Comparison of ENCODE assay signal across 9 mouse cellular contexts in the genomic region with DNA sequence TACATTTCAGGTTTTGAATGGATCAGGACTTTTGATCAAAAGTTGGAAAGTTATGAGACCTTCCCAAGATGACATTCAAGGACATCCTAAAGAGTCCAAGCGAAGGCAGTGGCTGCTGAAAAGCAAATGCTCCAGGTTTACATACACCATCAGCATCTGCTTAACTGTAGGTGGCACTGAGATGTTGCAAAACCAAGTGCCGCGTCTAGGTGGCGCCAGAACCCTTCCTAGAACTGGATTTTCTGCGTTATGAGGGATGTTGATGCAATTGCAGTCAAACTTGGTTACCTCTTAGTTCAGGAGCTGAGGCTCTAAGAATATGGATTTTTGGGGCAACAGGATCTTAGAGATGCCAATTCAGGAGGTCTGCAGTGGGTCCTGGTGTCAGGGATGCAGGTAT. TPM values are rescaled to one million over a fixed set of nuclear protein-coding genes. Genes with fewer than 3 reads are reported as not detected.
DNase-seq lines count a peak whose midpoint lies in the region; ATAC-seq and TF ChIP-seq lines count a peak whose summit lies in the region.
"Had no signal": no experiment of that assay in that cellular context is flagged by ENCODE, and none has a peak within 500 bp of the region (broad histone marks: within the 10 kb centered on the region; RNA-seq: fewer than 3 reads in every experiment).

No protein-coding gene starts in this region.

- H3K36me3 ChIP-seq in MEL (ENCODE audit: control insufficient read depth in 1 of 2, insufficient read depth in 2 of 2, low read length in 2 of 2) = no peaks in the 10 kb centered on the region
- H3K36me3 ChIP-seq in forebrain, embryonic 13.5 days (ENCODE audit: poor library complexity, severe bottlenecking) = no peaks in the 10 kb centered on the region

- no peak for TF ChIP-seq POLR2A in MEL (IDR thresholded peaks at IDR 0.05; ENCODE audit: control insufficient read depth in 1 of 2, insufficient read depth in 1 of 2, low read depth in 1 of 2, low read length in 2 of 2, poor library complexity in 1 of 2)

- peak; percentile 86 for DNase-seq in MEL (ENCODE audit: low read depth, low spot score)
- peak; percentile 50 for DNase-seq in c-Kit-positive CD71-negative TER-119-negative erythroid progenitor cells, embryonic 14.5 days (ENCODE audit: low read depth)
- peak; percentile 92 for DNase-seq in layer of hippocampus, postnatal 10 days (ENCODE audit: low spot score in 2 of 2)
- peak; percentile 89 for DNase-seq in right cerebral cortex, postnatal 14 days
- peak; percentile 68 to 73 for DNase-seq in urinary bladder, postnatal 36 days (ENCODE audit: low spot score in 2 of 2)

- H3K27me3 ChIP-seq in MEL (ENCODE audit: control insufficient read depth in 1 of 2, insufficient read depth in 2 of 2, low read length in 2 of 2) = peaks cover 3 to 6% of the 10 kb centered on the region in 2 experiments
- no peaks in the 10 kb centered on the region for H3K27me3 ChIP-seq in forebrain, embryonic 13.5 days

- WGBS in forebrain, embryonic 13.5 days = 16% methylated on average over 5 of the region's 5 CpGs

- no peak overlapping the region for H3K4me3 ChIP-seq in MEL (ENCODE audit: control insufficient read depth in 1 of 2, insufficient read depth in 1 of 2, low read depth in 2 of 2, low read length in 2 of 2)
- no peak overlapping the region for H3K4me3 ChIP-seq in forebrain, embryonic 13.5 days

- TF ChIP-seq EP300 in MEL (IDR thresholded peaks at IDR 0.05; ENCODE audit: low read depth in 1 of 2, low read length in 2 of 2) = no peak

- peak; percentile 87 for ATAC-seq in forebrain, embryonic 13.5 days
- peak; percentile 84 to 89 for ATAC-seq in hematopoietic stem cell, adult 5-6 weeks (replicated peaks in 1 of 2; ENCODE audit: insufficient read depth in 1 of 2, low FRiP score in 2 of 2, low TSS enrichment in 1 of 2, low read depth in 1 of 2, poor library complexity in 2 of 2, severe bottlenecking in 2 of 2)
- ATAC-seq in megakaryocyte-erythroid progenitor cell, adult 5-6 weeks (replicated peaks; ENCODE audit: low FRiP score, low TSS enrichment, poor library complexity, severe bottlenecking) = peak; percentile 84

- TF ChIP-seq RAD21 in MEL (IDR thresholded peaks at IDR 0.05; ENCODE audit: low read depth, low read length) = peak; percentile 97

- H3K9ac ChIP-seq in MEL (ENCODE audit: control insufficient read depth, low read depth, low read length, poor library complexity, severe bottlenecking) = no peak overlapping the region
- no peak overlapping the region for H3K9ac ChIP-seq in forebrain, embryonic 13.5 days

- no peaks in the 10 kb centered on the region for H3K79me2 ChIP-seq in MEL (ENCODE audit: control insufficient read depth, insufficient read depth, low read length, poor library complexity)

- H3K4me2 ChIP-seq in forebrain, embryonic 13.5 days = no peak overlapping the region

- no peaks in the 10 kb centered on the region for H3K4me1 ChIP-seq in MEL (ENCODE audit: control insufficient read depth in 1 of 2, insufficient read depth in 2 of 2, low read length in 2 of 2)
- no peaks in the 10 kb centered on the region for H3K4me1 ChIP-seq in forebrain, embryonic 13.5 days

- no peak overlapping the region for H3K27ac ChIP-seq in MEL (ENCODE audit: control insufficient read depth, low read depth, low read length)
- H3K27ac ChIP-seq in forebrain, embryonic 13.5 days = no peak overlapping the region
- H3K27ac ChIP-seq: macrophage had no signal

- H3K9me3 ChIP-seq in MEL (replicated peaks; ENCODE audit: insufficient read depth, low read length) = no peaks in the 10 kb centered on the region
- no peaks in the 10 kb centered on the region for H3K9me3 ChIP-seq in forebrain, embryonic 13.5 days (replicated peaks)

- TF ChIP-seq CTCF in MEL (IDR thresholded peaks at IDR 0.05 in 2 of 3, conservative IDR thresholded peaks at IDR 0.05 in 1 of 3; ENCODE audit: control insufficient read depth in 1 of 3, insufficient read depth in 1 of 3, low read depth in 2 of 3, low read length in 3 of 3, poor library complexity in 1 of 3, severe bottlenecking in 1 of 3) = peak; percentile 94 to 98 (median 96)

TF ChIP-seq in MEL, 35 proteins besides CTCF, POLR2A, EP300 and RAD21:
- TF ChIP-seq BHLHE40 (IDR thresholded peaks at IDR 0.05; ENCODE audit: borderline replicate concordance, low read depth, low read length) = no peak
- TF ChIP-seq POLR2AphosphoS5 (IDR thresholded peaks at IDR 0.05; ENCODE audit: borderline replicate concordance, low read depth, low read length) = no peak
- TF ChIP-seq TCF12 (IDR thresholded peaks at IDR 0.05; ENCODE audit: low read depth, low read length) = 0 out of 2 replicates have a peak, but pooled peaks have one; percentile 15
- TF ChIP-seq SMC3 (IDR thresholded peaks at IDR 0.05; ENCODE audit: low read depth, low read length) = peak; percentile 94
- TF ChIP-seq KAT2A (conservative IDR thresholded peaks at IDR 0.05; ENCODE audit: low read depth, low read length) = no peak
- TF ChIP-seq MXI1 (IDR thresholded peaks at IDR 0.05; ENCODE audit: low read depth, low read length) = no peak
- TF ChIP-seq ZC3H11A (IDR thresholded peaks at IDR 0.05; ENCODE audit: low read depth, low read length) = peak; percentile 90

RNA-seq across cellular contexts. Expression of gene Tapt1, which starts 58.0 kb away (rescaled TPM):
- 39.8 and 47.0 TPM in 2 replicates for total RNA-seq in MEL (2012; rRNA removed)
- polyA plus RNA-seq in MEL (2012; ENCODE audit: insufficient read depth in 1 of 2, insufficient read length in 2 of 2, low read depth in 1 of 2, low replicate concordance in 2 of 2, missing spikeins in 1 of 2) = 10 to 100 TPM in 1 of 2 experiments, not detected in 1; 64.6 TPM
- 23.8 and 25.7 TPM in 2 replicates for polyA plus RNA-seq in forebrain, embryonic 13.5 days (2015; fragmentation: Nextera tagmentation; extraction: Ambion mirVana)
- 177 and 217 TPM in 2 replicates for total RNA-seq in hematopoietic stem cell, adult 5-6 weeks (2017)
- total RNA-seq in layer of hippocampus, postnatal 10 days (2021) = 10 to 100 TPM; 42.7 to 47.5 TPM
- total RNA-seq in megakaryocyte-erythroid progenitor cell, adult 5-6 weeks (2014; fragmentation: Nextera tagmentation) = 111 and 116 TPM in 2 replicates
- 125 and 173 TPM in 2 replicates for total RNA-seq in megakaryocyte-erythroid progenitor cell, adult 5-6 weeks (2017)
